Mouse (Mus musculus) heart, adult 2 months (tissue): ENCODE results near the gene Prmt1. TPM values are rescaled to one million over a fixed set of nuclear protein-coding genes. Genes with fewer than 3 reads are reported as not detected.
A peak's percentile ranks its signal among the peaks of the same experiment; 100 is the strongest.

Experiments used
- DNase-seq, 2 experiments: peaks; one replicate each; pipeline ENCODE4 v3.0.0; 2021
- H3K27ac ChIP-seq: fragments of 200-600 bp; 2 replicates; pipeline ENCODE4 v1.8.1; 2022
- H3K27me3 ChIP-seq: fragments of 200-500 bp; 2 replicates; pipeline ENCODE4 v1.6.1; 2012; ENCODE audit warnings: mild to moderate bottlenecking, low read length, inconsistent platforms, mixed read lengths; ENCODE audit not compliant: control insufficient read depth, insufficient read depth
- H3K36me3 ChIP-seq: fragments of 200-500 bp; 2 replicates; pipeline ENCODE4 v1.6.1; 2012; ENCODE audit warnings: low read length, inconsistent platforms; ENCODE audit not compliant: control insufficient read depth, insufficient read depth
- H3K4me1 ChIP-seq: fragments of 200-500 bp; 2 replicates; pipeline ENCODE4 v1.6.1; 2011; ENCODE audit warnings: low read length; ENCODE audit not compliant: control insufficient read depth, insufficient read depth
- H3K4me3 ChIP-seq: fragments of 200-600 bp; 2 replicates; pipeline ENCODE4 v1.8.1; 2022
- H3K79me2 ChIP-seq: fragments of 200-500 bp; replicated peaks from 2 replicates; pipeline ENCODE4 v1.6.1; 2012; ENCODE audit warnings: mild to moderate bottlenecking, inconsistent platforms, low read length, moderate library complexity, mixed read lengths; ENCODE audit not compliant: control insufficient read depth, insufficient read depth
- H3K9ac ChIP-seq: fragments of 200-500 bp; 2 replicates; pipeline ENCODE4 v1.6.1; 2012; ENCODE audit warnings: low read depth, mild to moderate bottlenecking, control low read depth, inconsistent platforms, low read length, mixed read lengths
- CTCF ChIP-seq: fragments of 200-600 bp; IDR thresholded peaks from 2 replicates; pipeline ENCODE4 v1.8.1; 2022; ENCODE audit warnings: antibody characterized with exemption, mild to moderate bottlenecking, moderate library complexity
- EP300 ChIP-seq: fragments of 200-500 bp; IDR thresholded peaks from 2 replicates; pipeline ENCODE4 v1.6.1; 2011; ENCODE audit warnings: low read depth, low read length, control low read depth; ENCODE audit not compliant: insufficient read depth
- POLR2A ChIP-seq: fragments of 200-500 bp; IDR thresholded peaks from 2 replicates; pipeline ENCODE4 v1.6.1; 2011; ENCODE audit warnings: mild to moderate bottlenecking, low read depth, low read length, control low read depth; ENCODE audit not compliant: insufficient read depth
- WGBS: fragments of 180-500 bp; shearing (Covaris S2); methylation state at CpG from one replicate; pipeline ENCODE4 v1.1.7; 2018; 5-methylcytosine and 5-hydroxymethylcytosine counted together
- intact Hi-C: fragments of 180-260 bp; cut with DNase I; formaldehyde crosslinking; loops from one replicate; pipeline ENCODE4 v1.15.1; 2025
- polyA plus RNA-seq: library from polyadenylated mRNA; depleted of rRNA; stranded (reverse); fragments of >200 nt; gene quantifications from 2 replicates; pipeline ENCODE4 v1.2.3, GENCODE M21; 2012
- total RNA-seq, 2 experiments: library from RNA; stranded (reverse); gene quantifications; 2 replicates each; pipeline ENCODE4 v1.2.3; 2021

Gene Prmt1
- total and polyA plus RNA-seq, 3 experiments = 85.4 to 98.0 (median 96.7) TPM

GRCm38 (mm10) chr7:45019031-45019571 lies 32.7 kb upstream of the Prmt1 start:
- H3K27ac ChIP-seq = peak overlapping the region; percentile 100
- H3K36me3 ChIP-seq = no peaks in the 10 kb centered on the region
- H3K4me3 ChIP-seq = peak overlapping the region; percentile 75
- peak overlapping the region; percentile 85 for H3K9ac ChIP-seq
- TF ChIP-seq CTCF (no peak), EP300 (0 out of 2 replicates have a peak, but pooled peaks have one; percentile 44), POLR2A (peak; percentile 93)
- H3K4me1 ChIP-seq = peaks cover 7% of the 10 kb centered on the region
- 15% methylated on average over 8 of the region's 8 CpGs for WGBS
- intact Hi-C loops = loop anchor here (2.0 to 5.0 kb wide), 2 partner anchors 34 to 103 kb away; partner anchors contain the start of gene Rps11
- H3K27me3 ChIP-seq = no peaks in the 10 kb centered on the region
- DNase-seq = peak; percentile 84 to 90
- H3K79me2 ChIP-seq = peaks cover under 1% of the 10 kb centered on the region; the same call in 1 of the 2 replicates

GRCm38 (mm10) chr7:45017242-45018061 lies 31.1 kb upstream of the Prmt1 start, which contains the start of gene Rras:
Rras (plus strand) TSS chr7:45017961.
- Histone ChIP-seq H3K9ac (peak within 1 kb of the TSS; percentile 85), H3K79me2 (peaks cover 1% of the 10 kb centered on the region; the same call in 1 of the 2 replicates), H3K4me3 (peak within 1 kb of the TSS; percentile 75), H3K27me3 (no peaks in the 10 kb centered on the region), H3K4me1 (peaks cover 8% of the 10 kb centered on the region), H3K27ac (peak within 1 kb of the TSS; percentile 100), H3K36me3 (no peaks in the 10 kb centered on the region)
- TF ChIP-seq CTCF = peak; percentile 47
- peak; percentile 94 for TF ChIP-seq EP300
- peak; percentile 93 for TF ChIP-seq POLR2A
- intact Hi-C loops = loop anchor here (1.0 to 5.0 kb wide), 3 partner anchors 33 to 105 kb away; partner anchors contain the start of gene Rps11
- DNase-seq = peak; percentile 89 to 96
- under 1% methylated on average over 36 of the region's 36 CpGs for WGBS

- peak overlapping the region; percentile 53 for H3K4me3 ChIP-seq
- no peaks in the 10 kb centered on the region for H3K36me3 ChIP-seq
- peaks cover 1% of the 10 kb centered on the region; the same call in 1 of the 2 replicates for H3K79me2 ChIP-seq
- H3K27ac ChIP-seq = peak overlapping the region; percentile 100
- H3K9ac ChIP-seq = peak overlapping the region; percentile 77
- no peak for TF ChIP-seq CTCF
- TF ChIP-seq EP300 = no peak
- no peak for TF ChIP-seq POLR2A
- DNase-seq = no peak
- no peaks in the 10 kb centered on the region for H3K27me3 ChIP-seq
- H3K4me1 ChIP-seq = peaks cover 8% of the 10 kb centered on the region
- under 1% methylated on average over 4 of the region's 4 CpGs for WGBS
- intact Hi-C loops = loop anchor here (1.0 to 5.0 kb wide), 2 partner anchors 37 to 106 kb away; partner anchors contain the start of gene Rps11
These were observed 30.4 kb upstream of the Prmt1 start for GRCm38 (mm10) chr7:45016761-45017160.

GRCm38 (mm10) chr7:45015957-45016612 lies 29.7 kb upstream of the Prmt1 start, which contains the start of gene Scaf1:
Scaf1 (minus strand) TSS chr7:45016363.
- intact Hi-C loops = loop anchor here (1.0 to 5.0 kb wide), 2 partner anchors 19 to 106 kb away; partner anchors contain the start of genes Irf3 and Rps11
- WGBS = 1% methylated on average over 69 of the region's 69 CpGs

GRCm38 (mm10) chr7:45015344-45015956 lies 29.1 kb upstream of the Prmt1 start:
- Histone ChIP-seq H3K4me3 (peak overlapping the region; percentile 95), H3K79me2 (peaks cover 1% of the 10 kb centered on the region; the same call in 1 of the 2 replicates), H3K4me1 (peaks cover 8% of the 10 kb centered on the region), H3K36me3 (no peaks in the 10 kb centered on the region), H3K9ac (peak overlapping the region; percentile 88), H3K27me3 (no peaks in the 10 kb centered on the region), H3K27ac (peak overlapping the region; percentile 83)
- DNase-seq = no peak
- no peak for TF ChIP-seq POLR2A
- no peak for TF ChIP-seq CTCF
- TF ChIP-seq EP300 = no peak
- under 1% methylated on average over 20 of the region's 20 CpGs for WGBS
- intact Hi-C loops = loop anchor here (1.0 to 5.0 kb wide), 2 partner anchors 18 to 107 kb away; partner anchors contain the start of genes Irf3 and Rps11

More at GRCm38 (mm10) chr7:45015957-45016612, 29.7 kb upstream of the Prmt1 start, which contains the start of gene Scaf1:
- TF ChIP-seq POLR2A = 0 out of 2 replicates have a peak, but pooled peaks have one; percentile 49
- no peak for TF ChIP-seq CTCF
- peak; percentile 86 for TF ChIP-seq EP300
- H3K36me3 ChIP-seq = no peaks in the 10 kb centered on the region
- no peaks in the 10 kb centered on the region for H3K27me3 ChIP-seq
- peak within 1 kb of the TSS; percentile 88 for H3K9ac ChIP-seq
- peak; percentile 98 to 100 for DNase-seq
- peak within 1 kb of the TSS; percentile 95 for H3K4me3 ChIP-seq
- peaks cover 8% of the 10 kb centered on the region for H3K4me1 ChIP-seq
- peak within 1 kb of the TSS; percentile 100 for H3K27ac ChIP-seq
- H3K79me2 ChIP-seq = peaks cover 1% of the 10 kb centered on the region; the same call in 1 of the 2 replicates
